Mouse (Mus musculus) right cerebral cortex, postnatal 25 days (tissue): ENCODE results near the gene Shisa6.
"Not testable (repeated sequence)": the region's sequence is repeated elsewhere in the genome, so short reads cannot be mapped to it uniquely, and the experiment has no call there.

Source experiments
- DNase-seq: peaks from one replicate; pipeline ENCODE4 v3.0.0; 2022

The Shisa6 gene

GRCm38 (mm10) chr11:66442631-66443030 is 83.1 kb downstream of the Shisa6 start:
- no peak for DNase-seq

- peak; percentile 28 for DNase-seq
These were observed 99.6 kb downstream of the Shisa6 start for GRCm38 (mm10) chr11:66426129-66426528.

GRCm38 (mm10) chr11:66418216-66418615 is 107.5 kb downstream of the Shisa6 start:
- no peak for DNase-seq

- not testable (repeated sequence) for DNase-seq
These were observed 117.0 kb downstream of the Shisa6 start for GRCm38 (mm10) chr11:66408721-66409120.

GRCm38 (mm10) chr11:66400036-66400435 is 125.7 kb downstream of the Shisa6 start:
- DNase-seq = no peak

- no peak for DNase-seq
These were observed 138.2 kb downstream of the Shisa6 start for GRCm38 (mm10) chr11:66387561-66387960.

GRCm38 (mm10) chr11:66371796-66372195 is 154.0 kb downstream of the Shisa6 start:
- no peak for DNase-seq

GRCm38 (mm10) chr11:66369764-66370163 is 156.0 kb downstream of the Shisa6 start:
- DNase-seq = no peak

- DNase-seq = no peak
These were observed 158.7 kb downstream of the Shisa6 start for GRCm38 (mm10) chr11:66366809-66367685.

- no peak for DNase-seq
These were observed 166.0 kb downstream of the Shisa6 start for GRCm38 (mm10) chr11:66359811-66360210.

GRCm38 (mm10) chr11:66344822-66345221 is 180.9 kb downstream of the Shisa6 start:
- DNase-seq = no peak

- no peak for DNase-seq
These were observed 189.5 kb downstream of the Shisa6 start for GRCm38 (mm10) chr11:66336313-66336712.

- DNase-seq = no peak
These were observed 213.0 kb downstream of the Shisa6 start for GRCm38 (mm10) chr11:66312764-66313163.

- no peak for DNase-seq
These were observed 221.4 kb downstream of the Shisa6 start for GRCm38 (mm10) chr11:66304396-66304795.

- DNase-seq = no peak
These were observed 251.1 kb downstream of the Shisa6 start for GRCm38 (mm10) chr11:66274707-66275081.

- peak; percentile 15 for DNase-seq
These were observed 251.7 kb downstream of the Shisa6 start for GRCm38 (mm10) chr11:66273904-66274706.

- DNase-seq = no peak
These were observed 258.7 kb downstream of the Shisa6 start for GRCm38 (mm10) chr11:66267029-66267428.

GRCm38 (mm10) chr11:66265336-66265990 is 260.3 kb downstream of the Shisa6 start:
- DNase-seq = no peak

GRCm38 (mm10) chr11:66260205-66260604 is 265.6 kb downstream of the Shisa6 start:
- DNase-seq = no peak

GRCm38 (mm10) chr11:66258851-66259250 is 266.9 kb downstream of the Shisa6 start:
- no peak for DNase-seq

GRCm38 (mm10) chr11:66247115-66247514 is 278.6 kb downstream of the Shisa6 start:
- DNase-seq = peak; percentile 19

- no peak for DNase-seq
These were observed 289.2 kb downstream of the Shisa6 start for GRCm38 (mm10) chr11:66236557-66236956.

- no peak for DNase-seq
These were observed 292.9 kb downstream of the Shisa6 start for GRCm38 (mm10) chr11:66232891-66233290.
